Mouse (Mus musculus) colon, adult 2 months (tissue): ENCODE data around the gene Pdzd8. TPM values are rescaled to one million over a fixed set of nuclear protein-coding genes. Genes with fewer than 3 reads are reported as not detected.

Experiments
- polyA plus RNA-seq: library from polyadenylated mRNA; depleted of rRNA; stranded (reverse); fragments of >200 nt; gene quantifications from 2 replicates; pipeline ENCODE4 v1.2.3, GENCODE M21; 2012; rRNA removed

The Pdzd8 gene
- 9.9 and 13.2 TPM in 2 replicates for polyA plus RNA-seq

DNA sequence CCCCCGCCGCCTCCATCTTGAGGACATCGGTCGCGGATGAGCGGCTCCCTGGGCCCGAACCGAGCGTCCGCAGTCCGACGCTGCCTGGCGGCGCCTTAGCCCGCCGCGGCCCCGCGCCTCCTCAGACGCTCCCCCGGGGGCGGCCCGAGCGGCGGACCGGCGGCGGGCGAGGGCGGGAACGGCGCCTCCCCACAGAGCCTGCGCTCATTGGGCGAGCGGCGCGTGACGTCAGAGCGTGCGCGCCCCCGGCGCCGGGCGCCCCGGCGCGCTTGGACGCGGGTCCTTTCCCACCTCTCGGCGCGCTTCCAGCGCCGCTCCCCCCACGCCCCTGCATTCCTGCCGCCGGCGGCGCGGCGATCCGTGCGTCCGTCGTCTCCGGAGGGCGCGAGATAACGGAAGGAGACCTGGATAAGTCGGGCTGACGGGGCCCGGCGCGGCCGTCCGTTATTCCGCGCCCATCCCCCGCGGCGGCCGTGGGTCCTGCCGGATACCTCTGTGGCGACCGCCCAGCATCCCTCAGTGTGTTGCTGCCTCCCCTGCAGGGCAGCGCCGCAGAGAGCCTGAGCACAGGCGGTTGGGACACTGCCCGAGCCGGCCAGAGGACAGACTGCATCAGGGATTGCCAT is at the start of gene Pdzd8:
Gene Pdzd8, minus strand, starts transcription at position 123 of the 626 bp plus-strand sequence.

DNA sequence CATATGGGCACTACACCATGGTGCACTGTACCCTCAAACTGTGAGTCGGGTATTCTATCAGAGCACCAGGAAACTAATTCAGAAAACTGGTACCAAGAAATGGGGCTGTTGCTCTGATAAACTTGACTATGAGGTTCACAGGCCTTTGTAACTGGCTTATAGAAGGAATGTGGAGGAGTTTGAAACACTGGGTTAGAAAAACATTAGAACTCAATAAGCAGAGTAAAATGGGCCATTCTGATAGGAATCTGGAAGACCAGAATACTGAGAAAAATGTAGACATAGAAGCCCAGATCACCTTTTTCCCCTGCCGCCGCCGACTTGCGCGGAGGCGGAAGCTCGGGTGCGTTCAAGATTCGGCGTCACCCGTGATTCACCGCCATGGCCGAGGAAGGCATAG is 23.6 kb downstream of the Pdzd8 start, which contains the start of gene Rps12-ps3:
Gene Rps12-ps3, plus strand, starts transcription at position 301 of the 400 bp plus-strand sequence.

DNA sequence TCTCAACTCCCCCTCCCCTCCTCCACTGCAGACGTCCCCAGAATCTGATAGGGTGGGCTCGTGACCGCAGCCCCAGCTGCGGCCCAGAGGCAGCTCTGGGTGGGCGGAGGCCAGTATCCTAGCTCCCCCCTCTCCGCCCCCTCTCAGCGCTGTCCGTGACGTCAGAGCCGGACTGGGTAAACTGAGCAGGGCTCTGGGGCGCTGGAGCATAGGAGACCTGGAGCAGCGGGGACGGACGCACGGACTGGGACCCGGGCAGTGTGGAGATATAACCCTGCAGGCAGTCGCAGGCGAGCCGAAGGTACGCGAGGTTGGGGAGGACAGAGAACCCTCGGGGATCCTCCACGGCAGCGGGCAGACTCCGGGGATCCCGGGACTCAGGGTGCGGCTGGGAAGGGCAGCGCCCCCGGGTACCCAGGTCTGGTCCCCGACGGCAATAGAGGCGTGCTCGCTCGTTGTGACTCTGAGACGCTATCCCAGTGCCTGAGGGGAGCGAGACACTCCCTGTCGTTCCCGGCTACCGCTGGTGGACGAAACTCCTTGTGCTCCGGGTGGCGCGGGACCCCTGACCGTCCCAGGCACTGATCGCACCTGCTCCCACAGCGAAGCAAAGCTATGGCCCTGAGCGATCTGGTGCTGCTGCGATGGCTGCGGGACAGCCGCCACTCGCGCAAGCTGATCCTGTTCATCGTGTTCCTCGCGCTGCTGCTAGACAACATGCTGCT is 84.7 kb downstream of the Pdzd8 start, which contains the start of gene Slc18a2:
Gene Slc18a2, plus strand, starts transcription at position 179 of the 725 bp plus-strand sequence.

Other genes with a start within 250 kb of the Pdzd8 start
- not detected in 2 replicates for gene Vax1, start 175.7 kb downstream of the Pdzd8 start, polyA plus RNA-seq
- not detected in 2 replicates for gene Kcnk18, start 126.6 kb downstream of the Pdzd8 start, polyA plus RNA-seq
- gene Slc18a2, start 84.9 kb downstream of the Pdzd8 start, polyA plus RNA-seq, result 1.6 and 2.4 TPM in 2 replicates
- gene Rps12-ps3, start 23.5 kb downstream of the Pdzd8 start, polyA plus RNA-seq, result 4,271 and 4,341 TPM in 2 replicates
- gene Emx2, start 112.6 kb upstream of the Pdzd8 start, polyA plus RNA-seq, result not detected in 2 replicates